Mouse (Mus musculus) embryonic facial prominence, embryonic 11.5 days (tissue): ENCODE measurements around the gene Msh3. TPM values are rescaled to one million over a fixed set of nuclear protein-coding genes. Genes with fewer than 3 reads are reported as not detected.
A peak's percentile ranks its signal among the peaks of the same experiment; 100 is the strongest.

Experiments
- ATAC-seq: fragments of 200-750 bp; cut with Nextera tagmentation; replicated peaks from 2 replicates; pipeline ENCODE4 v1.8.0; 2017; ENCODE audit warnings: low read depth; ENCODE audit not compliant: insufficient number of reproducible peaks, low FRiP score, low TSS enrichment
- DNase-seq: peaks from one replicate; pipeline ENCODE4 v3.0.0-alpha.2; 2015; ENCODE audit warnings: low spot score
- H3K27ac ChIP-seq: fragments of 300-500 bp; sonication (generic); replicated peaks from 2 replicates; pipeline ENCODE4 v1.5.1; 2014; ENCODE audit warnings: mild to moderate bottlenecking, low read depth, low read length, control low read depth
- H3K27me3 ChIP-seq: fragments of 300-500 bp; sonication (generic); 2 replicates; pipeline ENCODE4 v1.6.1; 2014; ENCODE audit warnings: mild to moderate bottlenecking, low read length, moderate library complexity, mixed read lengths; ENCODE audit not compliant: control insufficient read depth, insufficient read depth
- H3K36me3 ChIP-seq: fragments of 300-500 bp; sonication (generic); replicated peaks from 2 replicates; pipeline ENCODE4 v1.6.1; 2014; ENCODE audit warnings: low read depth, mild to moderate bottlenecking, low read length, moderate library complexity, mixed read lengths; ENCODE audit not compliant: control insufficient read depth, insufficient read depth
- H3K4me1 ChIP-seq: fragments of 300-500 bp; sonication (generic); 2 replicates; pipeline ENCODE4 v1.6.1; 2014; ENCODE audit warnings: low read length, mixed read lengths; ENCODE audit not compliant: control insufficient read depth, insufficient read depth
- H3K4me2 ChIP-seq: fragments of 300-500 bp; sonication (generic); 2 replicates; pipeline ENCODE4 v1.6.1; 2014; ENCODE audit warnings: low read depth, mild to moderate bottlenecking, control low read depth, low read length, moderate library complexity
- H3K4me3 ChIP-seq: fragments of 300-500 bp; sonication (generic); 2 replicates; pipeline ENCODE4 v1.5.1; 2014; ENCODE audit warnings: low read depth, low read length, control low read depth
- H3K9ac ChIP-seq: fragments of 300-500 bp; sonication (generic); replicated peaks from 2 replicates; pipeline ENCODE4 v1.6.1; 2014; ENCODE audit warnings: mild to moderate bottlenecking, control low read depth, low read length
- H3K9me3 ChIP-seq: fragments of 300-500 bp; sonication (generic); replicated peaks from 2 replicates; pipeline ENCODE4 v1.6.1; 2016; ENCODE audit warnings: mild to moderate bottlenecking, low read length, inconsistent platforms, mixed read lengths; ENCODE audit not compliant: control insufficient read depth
- WGBS: fragments of 180-500 bp; shearing (Covaris S2); extraction: QIAGEN DNeasy Blood & Tissue Kit; methylation state at CpG from one replicate; pipeline ENCODE4 v1.1.7; 2014; 5-methylcytosine and 5-hydroxymethylcytosine counted together
- polyA plus RNA-seq: library from polyadenylated mRNA; unstranded; fragments of >200 nt; fragmentation: Nextera tagmentation; extraction: Ambion mirVana; gene quantifications from 2 replicates; pipeline ENCODE4 v1.2.1, GENCODE M21; 2014

Msh3 gene
- polyA plus RNA-seq, 1 experiment from 2014 or later, result 45.6 TPM

DNA sequence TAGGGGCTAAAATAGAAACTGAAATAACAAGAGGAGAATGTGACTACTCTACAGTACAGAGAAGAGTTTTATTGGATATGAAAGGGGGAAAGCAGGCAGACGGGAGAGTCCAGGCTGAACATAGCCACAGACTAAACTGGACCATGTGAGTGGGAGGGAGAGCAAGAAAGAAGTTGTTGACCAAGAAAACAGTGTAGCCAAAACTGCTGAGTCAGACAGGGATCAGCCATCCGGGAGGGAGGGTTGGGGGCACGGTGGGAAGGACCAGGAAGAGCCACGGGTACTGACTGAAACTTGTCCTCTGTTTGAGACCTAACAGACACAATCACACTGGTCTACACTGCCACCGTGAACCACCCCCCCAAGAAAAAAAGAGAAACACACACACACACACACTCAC is 28.8 kb downstream of the Msh3 start:
- WGBS, result 78% methylated on average over 5 of the region's 5 CpGs
- no peak overlapping the region for H3K27ac ChIP-seq
- no peaks in the 10 kb centered on the region for H3K9me3 ChIP-seq
- H3K36me3 ChIP-seq, result no peaks in the 10 kb centered on the region; the same call in none of the 2 replicates
- H3K4me2 ChIP-seq, result no peak overlapping the region
- no peaks in the 10 kb centered on the region for H3K27me3 ChIP-seq
- no peaks in the 10 kb centered on the region for H3K4me1 ChIP-seq
- ATAC-seq (no peak), DNase-seq (no peak)
- no peak overlapping the region for H3K4me3 ChIP-seq
- H3K9ac ChIP-seq, result no peak overlapping the region

DNA sequence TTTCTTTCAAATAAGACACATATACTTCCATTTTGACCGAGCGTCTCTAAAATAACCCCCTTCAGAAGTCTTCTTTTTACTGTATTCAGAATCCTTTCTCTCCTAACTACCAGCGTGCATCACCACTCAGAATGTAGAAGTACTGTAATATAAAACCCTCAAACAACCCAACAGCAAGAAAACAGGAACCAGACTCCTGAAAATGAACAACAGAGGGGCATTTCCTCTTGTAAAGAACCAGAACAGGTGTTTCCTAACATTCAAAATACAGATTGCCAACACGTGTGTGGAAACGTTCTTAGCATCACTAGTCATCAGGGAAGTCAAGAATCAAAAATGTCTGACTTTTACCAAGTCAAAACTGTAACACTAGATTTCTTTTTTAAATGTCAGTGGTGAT is 34.0 kb downstream of the Msh3 start:
- Histone ChIP-seq H3K4me1 (no peaks in the 10 kb centered on the region), H3K4me3 (no peak overlapping the region), H3K36me3 (no peaks in the 10 kb centered on the region; the same call in 1 of the 2 replicates), H3K27ac (no peak overlapping the region), H3K9me3 (no peaks in the 10 kb centered on the region), H3K4me2 (no peak overlapping the region), H3K27me3 (no peaks in the 10 kb centered on the region), H3K9ac (no peak overlapping the region)
- 67% methylated on average over 5 of the region's 5 CpGs for WGBS
- ATAC-seq (no peak), DNase-seq (peak; percentile 26)

DNA sequence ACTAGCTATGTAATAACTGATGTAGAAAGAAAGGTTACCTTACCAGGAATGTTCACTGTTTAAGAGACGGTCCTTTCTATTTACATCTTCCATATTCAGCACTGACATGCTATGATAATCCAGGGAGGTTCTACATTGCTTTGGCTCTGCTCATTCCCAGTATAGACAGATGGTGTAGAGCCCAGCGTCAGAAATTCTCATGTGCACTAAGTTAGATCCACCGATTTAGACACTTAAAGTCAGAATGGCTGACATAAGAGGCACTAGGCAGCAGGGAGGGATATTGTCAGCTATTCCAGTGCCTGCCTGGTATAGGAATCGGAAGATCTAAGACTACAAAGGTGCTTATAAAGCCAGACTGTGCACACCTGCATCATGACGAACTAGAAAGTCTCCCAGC is 40.2 kb downstream of the Msh3 start:
- Histone ChIP-seq H3K4me1 (no peaks in the 10 kb centered on the region), H3K27me3 (no peaks in the 10 kb centered on the region), H3K4me3 (no peak overlapping the region), H3K4me2 (no peak overlapping the region), H3K27ac (no peak overlapping the region), H3K36me3 (no peaks in the 10 kb centered on the region), H3K9ac (no peak overlapping the region), H3K9me3 (no peaks in the 10 kb centered on the region)
- no peak for ATAC-seq
- no peak for DNase-seq
- WGBS, result 90% methylated on average over 5 of the region's 5 CpGs

DNA sequence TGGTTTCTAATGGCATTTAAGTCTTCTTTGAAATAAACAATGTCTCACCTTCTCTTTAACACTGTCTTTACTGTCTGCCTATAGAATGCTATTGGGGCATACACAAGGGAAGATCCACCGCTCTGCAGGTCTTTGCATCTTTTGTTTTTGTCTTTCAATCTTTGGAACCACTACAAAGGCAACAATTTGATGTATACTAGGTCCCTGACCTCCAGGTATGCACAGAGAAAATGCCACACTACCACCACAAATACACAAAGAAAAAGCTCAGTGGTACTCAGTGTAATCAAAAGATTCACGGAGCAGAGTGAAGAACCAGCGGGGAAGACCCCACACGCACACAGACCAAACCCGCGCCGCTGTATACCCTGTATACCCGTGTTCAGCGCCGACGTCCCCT is 49.1 kb downstream of the Msh3 start, which contains the start of gene Gm20379:
Gm20379 (plus strand) TSS at position 301 of the 400 bp plus-strand sequence.
- no peak for ATAC-seq
- DNase-seq, result no peak
- WGBS, result 97% methylated on average over 11 of the region's 11 CpGs
- Histone ChIP-seq H3K4me3 (no peak within 1 kb of the TSS), H3K9ac (no peak within 1 kb of the TSS), H3K27ac (no peak within 1 kb of the TSS), H3K9me3 (no peaks in the 10 kb centered on the region), H3K27me3 (no peaks in the 10 kb centered on the region), H3K4me1 (no peaks in the 10 kb centered on the region), H3K4me2 (no peak within 1 kb of the TSS), H3K36me3 (no peaks in the 10 kb centered on the region; the same call in 1 of the 2 replicates)

DNA sequence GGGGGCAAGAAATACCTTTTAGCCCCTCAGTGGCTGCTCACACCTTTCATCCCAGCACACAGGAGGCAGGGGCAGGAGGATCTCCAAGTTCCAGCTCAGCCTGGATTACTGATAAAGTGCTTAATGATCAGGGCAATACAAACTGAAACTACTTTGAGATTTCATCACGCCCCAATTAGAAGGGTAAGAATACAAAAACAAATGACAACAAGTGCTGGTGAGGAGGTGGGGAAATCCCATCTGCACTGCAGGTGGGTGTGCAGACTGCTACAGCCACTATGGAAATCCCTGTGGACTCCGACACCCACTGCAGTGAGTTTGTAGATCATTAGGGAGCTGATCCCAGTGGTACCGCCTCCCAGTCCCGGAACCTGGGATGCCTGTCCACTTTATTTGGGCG is 50.5 kb downstream of the Msh3 start:
- DNase-seq, result no peak
- no peak for ATAC-seq
- Histone ChIP-seq H3K4me3 (no peak overlapping the region), H3K9ac (no peak overlapping the region), H3K4me2 (no peak overlapping the region), H3K9me3 (no peaks in the 10 kb centered on the region), H3K4me1 (no peaks in the 10 kb centered on the region), H3K27ac (no peak overlapping the region), H3K27me3 (no peaks in the 10 kb centered on the region), H3K36me3 (no peaks in the 10 kb centered on the region; the same call in 1 of the 2 replicates)
- WGBS, result 96% methylated on average over 5 of the region's 5 CpGs

DNA sequence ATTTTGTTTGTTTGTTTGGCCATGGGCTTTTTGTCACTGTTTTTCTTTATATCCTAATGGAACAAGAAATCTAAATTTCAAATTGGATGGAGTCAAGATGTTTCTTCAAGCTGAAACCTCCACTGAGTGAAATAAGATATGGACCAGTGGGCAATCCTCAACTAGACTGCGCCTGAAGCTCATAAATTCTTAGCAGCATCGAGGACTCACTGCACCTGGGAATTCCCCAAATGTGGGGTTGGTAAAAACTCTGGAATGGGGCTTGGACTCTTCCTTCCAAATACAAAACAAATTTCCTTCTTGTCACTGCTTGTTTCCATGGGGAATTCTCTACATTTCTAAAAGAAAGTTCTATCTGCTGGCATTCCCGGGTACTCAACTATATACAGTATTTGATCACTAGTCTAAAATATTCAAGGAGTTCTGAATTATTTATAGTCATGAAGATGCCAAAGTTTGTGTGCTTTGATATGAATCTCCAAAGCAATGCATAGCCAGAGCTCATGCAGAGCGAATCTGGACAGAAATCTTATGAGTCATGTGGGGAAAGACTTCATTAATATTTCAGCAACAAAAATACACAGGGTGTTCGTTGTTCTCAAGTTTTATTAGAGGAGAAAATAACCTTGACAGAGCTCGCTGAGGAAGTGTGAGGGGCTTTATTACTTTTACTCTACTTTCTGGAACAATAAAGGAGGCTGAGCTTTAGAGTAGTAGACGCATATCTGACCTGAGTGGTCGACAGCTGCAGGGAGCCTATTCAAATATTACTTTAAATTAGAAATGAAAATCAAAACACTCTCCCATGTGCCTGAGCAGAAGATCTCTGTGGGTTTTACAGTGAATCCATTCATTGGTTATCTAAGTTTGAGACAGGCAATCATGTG is 51.5 kb downstream of the Msh3 start:
- Histone ChIP-seq H3K4me3 (no peak overlapping the region), H3K27me3 (no peaks in the 10 kb centered on the region), H3K27ac (no peak overlapping the region), H3K4me1 (no peaks in the 10 kb centered on the region), H3K36me3 (no peaks in the 10 kb centered on the region; the same call in 1 of the 2 replicates), H3K9me3 (no peaks in the 10 kb centered on the region), H3K9ac (no peak overlapping the region), H3K4me2 (no peak overlapping the region)
- WGBS, result 83% methylated on average over 8 of the region's 8 CpGs
- DNase-seq (no peak), ATAC-seq (no peak)

DNA sequence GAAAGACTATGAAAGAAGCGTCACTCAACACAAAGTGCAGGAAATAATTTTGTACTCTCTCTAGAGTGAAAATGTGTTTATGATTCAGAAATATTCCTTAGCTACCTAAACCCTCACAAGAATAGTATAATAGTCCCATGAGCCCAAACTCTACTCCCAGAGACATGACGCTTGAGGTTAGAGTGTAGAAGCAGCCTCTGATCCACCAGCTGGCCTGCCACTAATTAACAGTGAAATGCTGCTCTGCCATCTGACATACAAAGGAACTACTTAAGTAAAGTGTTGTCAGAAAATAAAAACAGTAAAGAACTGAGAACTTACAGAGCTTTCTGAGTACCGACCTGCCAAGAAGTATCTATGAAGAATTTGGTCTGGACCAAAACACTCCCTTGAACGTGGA is 52.3 kb downstream of the Msh3 start:
- 74% methylated on average over 4 of the region's 4 CpGs for WGBS
- Histone ChIP-seq H3K4me1 (no peaks in the 10 kb centered on the region), H3K36me3 (no peaks in the 10 kb centered on the region; the same call in 1 of the 2 replicates), H3K9me3 (no peaks in the 10 kb centered on the region), H3K27ac (no peak overlapping the region), H3K27me3 (no peaks in the 10 kb centered on the region), H3K4me2 (no peak overlapping the region), H3K4me3 (no peak overlapping the region), H3K9ac (no peak overlapping the region)
- no peak for DNase-seq
- no peak for ATAC-seq

DNA sequence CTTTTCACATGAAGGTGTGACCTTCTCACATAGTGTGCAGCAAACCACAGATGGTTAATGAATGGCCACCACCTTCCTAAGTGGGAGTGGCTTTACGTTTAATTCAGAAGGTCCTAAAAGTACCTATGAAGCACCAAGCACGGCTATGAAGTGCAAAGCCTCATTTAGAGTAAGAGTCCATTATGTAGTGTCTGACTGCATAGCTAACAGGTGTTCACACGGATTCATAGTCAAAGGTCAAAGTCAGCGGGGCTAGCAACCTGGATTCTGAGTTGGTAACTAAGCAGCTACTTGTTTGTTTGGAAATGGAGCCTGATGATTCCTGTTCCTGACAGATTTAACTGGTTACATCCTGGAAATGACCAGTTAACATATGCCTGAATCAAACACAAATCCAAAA is 53.0 kb downstream of the Msh3 start:
- 78% methylated on average over 4 of the region's 4 CpGs for WGBS
- Histone ChIP-seq H3K36me3 (no peaks in the 10 kb centered on the region; the same call in 1 of the 2 replicates), H3K27ac (no peak overlapping the region), H3K4me3 (no peak overlapping the region), H3K4me2 (no peak overlapping the region), H3K9ac (no peak overlapping the region), H3K4me1 (no peaks in the 10 kb centered on the region), H3K27me3 (no peaks in the 10 kb centered on the region), H3K9me3 (no peaks in the 10 kb centered on the region)
- DNase-seq (no peak), ATAC-seq (no peak)
